Mouse (Mus musculus): ENCODE data around the gene Zp3. TPM values are rescaled to one million over a fixed set of nuclear protein-coding genes. Genes with fewer than 3 reads are reported as not detected.

Gene Zp3
- polyA plus RNA-seq, 1 experiment = not detected

GRCm38 (mm10) chr5:135942710-135943109, 37.2 kb upstream of the Zp3 start:
- H3K4me3 ChIP-seq (replicated peaks) = no peak overlapping the region
- peaks cover 3% of the 10 kb centered on the region; the same call in 1 of the 2 replicates for H3K9me3 ChIP-seq (ENCODE audit: control insufficient read depth, low read length)
- TF ChIP-seq TAL1 (IDR thresholded peaks at IDR 0.05; ENCODE audit: low read length) = no peak
- TF ChIP-seq GATA1 (IDR thresholded peaks at IDR 0.05; ENCODE audit: low read length) = no peak
- H3K36me3 ChIP-seq (ENCODE audit: control insufficient read depth) = no peaks in the 10 kb centered on the region
- H3K27me3 ChIP-seq (ENCODE audit: control insufficient read depth) = peaks cover 2% of the 10 kb centered on the region
- H3K4me1 ChIP-seq (ENCODE audit: control insufficient read depth) = peaks cover 7% of the 10 kb centered on the region

- no peak overlapping the region for H3K4me3 ChIP-seq (replicated peaks)
- peaks cover 3% of the 10 kb centered on the region; the same call in 1 of the 2 replicates for H3K9me3 ChIP-seq (ENCODE audit: control insufficient read depth, low read length)
- TF ChIP-seq GATA1 (IDR thresholded peaks at IDR 0.05; ENCODE audit: low read length) = no peak
- no peak for TF ChIP-seq TAL1 (IDR thresholded peaks at IDR 0.05; ENCODE audit: low read length)
- peaks cover 2% of the 10 kb centered on the region for H3K27me3 ChIP-seq (ENCODE audit: control insufficient read depth)
- H3K4me1 ChIP-seq (ENCODE audit: control insufficient read depth) = peaks cover 14% of the 10 kb centered on the region
- no peaks in the 10 kb centered on the region for H3K36me3 ChIP-seq (ENCODE audit: control insufficient read depth)
Observed at GRCm38 (mm10) chr5:135945916-135946408, 33.9 kb upstream of the Zp3 start.

GRCm38 (mm10) chr5:135946621-135947020, 33.3 kb upstream of the Zp3 start:
- TF ChIP-seq GATA1 (IDR thresholded peaks at IDR 0.05; ENCODE audit: low read length) = no peak
- no peak for TF ChIP-seq TAL1 (IDR thresholded peaks at IDR 0.05; ENCODE audit: low read length)
- peaks cover 21% of the 10 kb centered on the region for H3K4me1 ChIP-seq (ENCODE audit: control insufficient read depth)
- H3K27me3 ChIP-seq (ENCODE audit: control insufficient read depth) = peaks cover 2% of the 10 kb centered on the region
- no peaks in the 10 kb centered on the region for H3K36me3 ChIP-seq (ENCODE audit: control insufficient read depth)
- H3K9me3 ChIP-seq (ENCODE audit: control insufficient read depth, low read length) = peaks cover 3% of the 10 kb centered on the region; the same call in 1 of the 2 replicates
- no peak overlapping the region for H3K4me3 ChIP-seq (replicated peaks)

DNA sequence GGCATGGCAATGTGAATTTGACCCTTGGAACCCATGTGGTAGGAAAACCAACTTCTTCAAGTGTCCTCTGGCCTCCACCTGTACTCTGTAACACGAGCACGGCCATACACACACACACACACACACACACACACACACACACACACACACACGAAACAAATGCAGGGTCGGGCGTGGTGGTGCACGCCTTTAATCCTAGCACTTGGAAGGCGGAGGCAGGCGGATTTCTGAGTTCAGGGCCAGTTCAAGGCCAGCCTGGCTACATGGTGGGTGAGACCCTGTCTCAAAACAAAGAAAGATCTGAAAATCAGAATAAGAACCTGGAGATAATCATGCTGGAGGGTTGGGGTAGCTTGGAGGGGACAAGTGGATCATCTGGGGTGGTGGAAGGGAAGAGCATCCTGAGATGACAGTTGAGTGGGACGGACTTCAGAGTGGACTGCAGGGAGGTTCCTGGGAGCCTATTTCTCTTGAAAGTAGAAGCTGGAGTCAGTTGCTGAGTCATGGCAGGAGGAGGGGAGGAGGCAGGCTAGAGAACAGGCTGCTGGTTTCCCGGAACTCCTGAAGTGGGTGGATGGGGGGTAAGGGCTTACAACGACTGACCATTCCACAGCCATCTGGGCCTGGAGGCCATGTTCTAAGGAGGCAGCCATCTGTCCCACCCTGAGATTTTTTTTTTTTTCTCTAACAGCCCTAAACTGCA, 29.0 kb upstream of the Zp3 start:
- Histone ChIP-seq H3K27me3 (ENCODE audit: control insufficient read depth) (peaks cover 1% of the 10 kb centered on the region), H3K4me3 (replicated peaks) (peak overlapping the region; percentile 44), H3K9me3 (ENCODE audit: control insufficient read depth, low read length) (no peaks in the 10 kb centered on the region), H3K4me1 (ENCODE audit: control insufficient read depth) (peaks cover 30% of the 10 kb centered on the region), H3K36me3 (ENCODE audit: control insufficient read depth) (no peaks in the 10 kb centered on the region)
- no peak for TF ChIP-seq TAL1 (IDR thresholded peaks at IDR 0.05; ENCODE audit: low read length)
- TF ChIP-seq GATA1 (IDR thresholded peaks at IDR 0.05; ENCODE audit: low read length) = no peak

DNA sequence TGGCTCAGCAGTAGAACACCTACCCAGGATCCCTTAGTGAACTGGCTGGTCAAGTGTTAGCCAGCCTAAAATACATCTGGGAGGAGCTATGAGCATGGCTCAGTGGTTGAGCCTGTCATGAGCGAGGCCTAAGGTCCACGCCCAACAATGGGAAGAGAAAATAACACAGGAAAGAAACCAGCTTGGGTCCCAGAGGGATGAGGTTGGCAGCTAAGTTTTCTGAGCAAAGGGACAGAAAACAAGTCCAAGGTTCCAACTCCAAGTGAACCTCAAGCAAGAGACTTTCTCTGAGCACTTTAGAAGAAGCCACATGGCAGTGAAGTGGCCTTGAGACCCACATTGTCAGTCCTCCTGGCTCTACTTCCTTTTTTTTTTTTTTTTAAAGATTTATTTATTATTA, 28.2 kb upstream of the Zp3 start:
- H3K36me3 ChIP-seq (ENCODE audit: control insufficient read depth) = no peaks in the 10 kb centered on the region
- TF ChIP-seq GATA1 (IDR thresholded peaks at IDR 0.05; ENCODE audit: low read length) = no peak
- no peak for TF ChIP-seq TAL1 (IDR thresholded peaks at IDR 0.05; ENCODE audit: low read length)
- H3K4me3 ChIP-seq (replicated peaks) = peak overlapping the region; percentile 44
- H3K27me3 ChIP-seq (ENCODE audit: control insufficient read depth) = no peaks in the 10 kb centered on the region
- no peaks in the 10 kb centered on the region for H3K9me3 ChIP-seq (ENCODE audit: control insufficient read depth, low read length)
- peaks cover 36% of the 10 kb centered on the region for H3K4me1 ChIP-seq (ENCODE audit: control insufficient read depth)

GRCm38 (mm10) chr5:135952830-135953229, 27.1 kb upstream of the Zp3 start:
- Histone ChIP-seq H3K27me3 (ENCODE audit: control insufficient read depth) (no peaks in the 10 kb centered on the region), H3K4me1 (ENCODE audit: control insufficient read depth) (peaks cover 46% of the 10 kb centered on the region), H3K4me3 (replicated peaks) (no peak overlapping the region), H3K36me3 (ENCODE audit: control insufficient read depth) (no peaks in the 10 kb centered on the region), H3K9me3 (ENCODE audit: control insufficient read depth, low read length) (no peaks in the 10 kb centered on the region)
- TF ChIP-seq GATA1 (IDR thresholded peaks at IDR 0.05; ENCODE audit: low read length) (no peak), TAL1 (IDR thresholded peaks at IDR 0.05; ENCODE audit: low read length) (no peak)

- H3K4me1 ChIP-seq (ENCODE audit: control insufficient read depth) = peaks cover 69% of the 10 kb centered on the region
- no peaks in the 10 kb centered on the region for H3K9me3 ChIP-seq (ENCODE audit: control insufficient read depth, low read length)
- TF ChIP-seq GATA1 (IDR thresholded peaks at IDR 0.05; ENCODE audit: low read length) (no peak), TAL1 (IDR thresholded peaks at IDR 0.05; ENCODE audit: low read length) (no peak)
- H3K36me3 ChIP-seq (ENCODE audit: control insufficient read depth) = peaks cover 8% of the 10 kb centered on the region
- H3K27me3 ChIP-seq (ENCODE audit: control insufficient read depth) = no peaks in the 10 kb centered on the region
- peak overlapping the region; percentile 64 for H3K4me3 ChIP-seq (replicated peaks)
Observed at GRCm38 (mm10) chr5:135956300-135957206, 23.3 kb upstream of the Zp3 start.

GRCm38 (mm10) chr5:135957207-135957974, 22.5 kb upstream of the Zp3 start:
- TF ChIP-seq TAL1 (IDR thresholded peaks at IDR 0.05; ENCODE audit: low read length) (no peak), GATA1 (IDR thresholded peaks at IDR 0.05; ENCODE audit: low read length) (no peak)
- Histone ChIP-seq H3K27me3 (ENCODE audit: control insufficient read depth) (no peaks in the 10 kb centered on the region), H3K4me1 (ENCODE audit: control insufficient read depth) (peaks cover 72% of the 10 kb centered on the region), H3K36me3 (ENCODE audit: control insufficient read depth) (peaks cover 8% of the 10 kb centered on the region), H3K9me3 (ENCODE audit: control insufficient read depth, low read length) (no peaks in the 10 kb centered on the region), H3K4me3 (replicated peaks) (peak overlapping the region; percentile 64)
